Mouse (Mus musculus) ovary, postnatal 14 days (tissue): ENCODE measurements around the gene Gm21887.
"Not testable (repeated sequence)": the region's sequence is repeated elsewhere in the genome, so short reads cannot be mapped to it uniquely, and the experiment has no call there.

Experiments
- DNase-seq: peaks from one replicate; pipeline ENCODE4 v3.0.0; 2022; ENCODE audit warnings: low spot score

The Gm21887 gene

GRCm38 (mm10) chrX:169997854-169998456, 11.5 kb upstream of the Gm21887 start:
- DNase-seq, result peak; percentile 100

- DNase-seq, result not testable (repeated sequence)
Measured at GRCm38 (mm10) chrX:169998559-169999219, 10.8 kb upstream of the Gm21887 start.

- DNase-seq, result not testable (repeated sequence)
Measured at GRCm38 (mm10) chrX:169999226-169999883, 10.1 kb upstream of the Gm21887 start.

- not testable (repeated sequence) for DNase-seq
Measured at GRCm38 (mm10) chrX:169999912-170000641, 9.4 kb upstream of the Gm21887 start.

- DNase-seq, result not testable (repeated sequence)
Measured at GRCm38 (mm10) chrX:170000642-170001387, 8.6 kb upstream of the Gm21887 start.

GRCm38 (mm10) chrX:170001388-170001695, 8.1 kb upstream of the Gm21887 start:
- not testable (repeated sequence) for DNase-seq

GRCm38 (mm10) chrX:170002510-170003197, 6.8 kb upstream of the Gm21887 start:
- not testable (repeated sequence) for DNase-seq

GRCm38 (mm10) chrX:170003536-170003935, 5.9 kb upstream of the Gm21887 start:
- not testable (repeated sequence) for DNase-seq

- DNase-seq, result not testable (repeated sequence)
Measured at GRCm38 (mm10) chrX:170004236-170004635, 5.2 kb upstream of the Gm21887 start.

- not testable (repeated sequence) for DNase-seq
Measured at GRCm38 (mm10) chrX:170004793-170005192, 4.7 kb upstream of the Gm21887 start.

- not testable (repeated sequence) for DNase-seq
Measured at GRCm38 (mm10) chrX:170005194-170005593, 4.3 kb upstream of the Gm21887 start.

- DNase-seq, result not testable (repeated sequence)
Measured at GRCm38 (mm10) chrX:170005695-170006297, 3.7 kb upstream of the Gm21887 start.

- not testable (repeated sequence) for DNase-seq
Measured at GRCm38 (mm10) chrX:170006694-170007247, 2.7 kb upstream of the Gm21887 start.

GRCm38 (mm10) chrX:170007375-170008178, 1.9 kb upstream of the Gm21887 start:
- DNase-seq, result not testable (repeated sequence)

GRCm38 (mm10) chrX:170008179-170008467, 1.3 kb upstream of the Gm21887 start:
- not testable (repeated sequence) for DNase-seq

- not testable (repeated sequence) for DNase-seq
Measured at GRCm38 (mm10) chrX:170008584-170008983, 875 bp upstream of the Gm21887 start.

- peak; percentile 97 for DNase-seq
Measured at GRCm38 (mm10) chrX:170009801-170010221, 352 bp downstream of the Gm21887 start.

GRCm38 (mm10) chrX:170010581-170011528, 1.4 kb downstream of the Gm21887 start:
- DNase-seq, result not testable (repeated sequence)

GRCm38 (mm10) chrX:170011529-170011879, 2.0 kb downstream of the Gm21887 start:
- not testable (repeated sequence) for DNase-seq
